Mouse (Mus musculus): ENCODE measurements around the gene Nkx2-3. TPM values are rescaled to one million over a fixed set of nuclear protein-coding genes. Genes with fewer than 3 reads are reported as not detected.

The Nkx2-3 gene
- polyA plus RNA-seq, 1 experiment = not detected

GRCm38 (mm10) chr19:43581185-43581584 is 30.9 kb upstream of the Nkx2-3 start:
- DNase-seq = no peak
- no peaks in the 10 kb centered on the region for H3K4me1 ChIP-seq (replicated peaks; ENCODE audit: control insufficient read depth, insufficient read depth, low read length)
- TF ChIP-seq CTCF (IDR thresholded peaks at IDR 0.05; ENCODE audit: borderline replicate concordance, control insufficient read depth, extremely low read depth, insufficient read depth, low read length, poor library complexity) (no peak), POLR2A (IDR thresholded peaks at IDR 0.05; ENCODE audit: control insufficient read depth, extremely low read depth, insufficient read depth, low read length, poor library complexity) (no peak)
- H3K27ac ChIP-seq (ENCODE audit: control insufficient read depth, insufficient read depth, low read length) = no peak overlapping the region
- 85% methylated on average over 2 of the region's 2 CpGs for WGBS
- H3K27me3 ChIP-seq (ENCODE audit: control insufficient read depth, insufficient read depth, low read length) = no peaks in the 10 kb centered on the region
- H3K4me3 ChIP-seq (ENCODE audit: control insufficient read depth, insufficient read depth, low read length) = no peak overlapping the region
- H3K36me3 ChIP-seq (ENCODE audit: control insufficient read depth, insufficient read depth, low read length) = no peaks in the 10 kb centered on the region

GRCm38 (mm10) chr19:43583192-43583591 is 28.9 kb upstream of the Nkx2-3 start:
- TF ChIP-seq CTCF (IDR thresholded peaks at IDR 0.05; ENCODE audit: borderline replicate concordance, control insufficient read depth, extremely low read depth, insufficient read depth, low read length, poor library complexity) = no peak
- no peak for TF ChIP-seq POLR2A (IDR thresholded peaks at IDR 0.05; ENCODE audit: control insufficient read depth, extremely low read depth, insufficient read depth, low read length, poor library complexity)
- Histone ChIP-seq H3K27ac (ENCODE audit: control insufficient read depth, insufficient read depth, low read length) (no peak overlapping the region), H3K4me3 (ENCODE audit: control insufficient read depth, insufficient read depth, low read length) (no peak overlapping the region), H3K4me1 (replicated peaks; ENCODE audit: control insufficient read depth, insufficient read depth, low read length) (no peaks in the 10 kb centered on the region), H3K36me3 (ENCODE audit: control insufficient read depth, insufficient read depth, low read length) (no peaks in the 10 kb centered on the region), H3K27me3 (ENCODE audit: control insufficient read depth, insufficient read depth, low read length) (no peaks in the 10 kb centered on the region)
- WGBS = 79% methylated on average over 4 of the region's 4 CpGs
- no peak for DNase-seq

GRCm38 (mm10) chr19:43583595-43583994 is 28.5 kb upstream of the Nkx2-3 start:
- no peak for DNase-seq
- H3K27me3 ChIP-seq (ENCODE audit: control insufficient read depth, insufficient read depth, low read length) = no peaks in the 10 kb centered on the region
- no peak overlapping the region for H3K4me3 ChIP-seq (ENCODE audit: control insufficient read depth, insufficient read depth, low read length)
- WGBS = 17% methylated on average over 17 of the region's 17 CpGs
- no peaks in the 10 kb centered on the region for H3K36me3 ChIP-seq (ENCODE audit: control insufficient read depth, insufficient read depth, low read length)
- TF ChIP-seq CTCF (IDR thresholded peaks at IDR 0.05; ENCODE audit: borderline replicate concordance, control insufficient read depth, extremely low read depth, insufficient read depth, low read length, poor library complexity) = no peak
- no peak for TF ChIP-seq POLR2A (IDR thresholded peaks at IDR 0.05; ENCODE audit: control insufficient read depth, extremely low read depth, insufficient read depth, low read length, poor library complexity)
- no peak overlapping the region for H3K27ac ChIP-seq (ENCODE audit: control insufficient read depth, insufficient read depth, low read length)
- no peaks in the 10 kb centered on the region for H3K4me1 ChIP-seq (replicated peaks; ENCODE audit: control insufficient read depth, insufficient read depth, low read length)

- H3K4me3 ChIP-seq (ENCODE audit: control insufficient read depth, insufficient read depth, low read length) = no peak overlapping the region
- no peaks in the 10 kb centered on the region for H3K36me3 ChIP-seq (ENCODE audit: control insufficient read depth, insufficient read depth, low read length)
- DNase-seq = no peak
- H3K4me1 ChIP-seq (replicated peaks; ENCODE audit: control insufficient read depth, insufficient read depth, low read length) = no peaks in the 10 kb centered on the region
- H3K27me3 ChIP-seq (ENCODE audit: control insufficient read depth, insufficient read depth, low read length) = no peaks in the 10 kb centered on the region
- TF ChIP-seq POLR2A (IDR thresholded peaks at IDR 0.05; ENCODE audit: control insufficient read depth, extremely low read depth, insufficient read depth, low read length, poor library complexity) (no peak), CTCF (IDR thresholded peaks at IDR 0.05; ENCODE audit: borderline replicate concordance, control insufficient read depth, extremely low read depth, insufficient read depth, low read length, poor library complexity) (no peak)
- WGBS = 21% methylated on average over 13 of the region's 13 CpGs
- no peak overlapping the region for H3K27ac ChIP-seq (ENCODE audit: control insufficient read depth, insufficient read depth, low read length)
Observed at GRCm38 (mm10) chr19:43584788-43585187, 27.3 kb upstream of the Nkx2-3 start.

- Histone ChIP-seq H3K27ac (ENCODE audit: control insufficient read depth, insufficient read depth, low read length) (no peak overlapping the region), H3K4me3 (ENCODE audit: control insufficient read depth, insufficient read depth, low read length) (no peak overlapping the region), H3K4me1 (replicated peaks; ENCODE audit: control insufficient read depth, insufficient read depth, low read length) (no peaks in the 10 kb centered on the region), H3K27me3 (ENCODE audit: control insufficient read depth, insufficient read depth, low read length) (no peaks in the 10 kb centered on the region), H3K36me3 (ENCODE audit: control insufficient read depth, insufficient read depth, low read length) (no peaks in the 10 kb centered on the region)
- DNase-seq = no peak
- WGBS = 41% methylated on average over 4 of the region's 4 CpGs
- TF ChIP-seq POLR2A (IDR thresholded peaks at IDR 0.05; ENCODE audit: control insufficient read depth, extremely low read depth, insufficient read depth, low read length, poor library complexity) (no peak), CTCF (IDR thresholded peaks at IDR 0.05; ENCODE audit: borderline replicate concordance, control insufficient read depth, extremely low read depth, insufficient read depth, low read length, poor library complexity) (no peak)
Observed at GRCm38 (mm10) chr19:43592026-43592425, 20.1 kb upstream of the Nkx2-3 start.

GRCm38 (mm10) chr19:43596981-43597380 is 15.1 kb upstream of the Nkx2-3 start:
- peaks cover 19% of the 10 kb centered on the region; the same call in 1 of the 2 replicates for H3K27me3 ChIP-seq (ENCODE audit: control insufficient read depth, insufficient read depth, low read length)
- no peak for TF ChIP-seq POLR2A (IDR thresholded peaks at IDR 0.05; ENCODE audit: control insufficient read depth, extremely low read depth, insufficient read depth, low read length, poor library complexity)
- TF ChIP-seq CTCF (IDR thresholded peaks at IDR 0.05; ENCODE audit: borderline replicate concordance, control insufficient read depth, extremely low read depth, insufficient read depth, low read length, poor library complexity) = no peak
- H3K27ac ChIP-seq (ENCODE audit: control insufficient read depth, insufficient read depth, low read length) = no peak overlapping the region
- no peaks in the 10 kb centered on the region for H3K36me3 ChIP-seq (ENCODE audit: control insufficient read depth, insufficient read depth, low read length)
- 92% methylated on average over 5 of the region's 5 CpGs for WGBS
- no peak for DNase-seq
- no peak overlapping the region for H3K4me3 ChIP-seq (ENCODE audit: control insufficient read depth, insufficient read depth, low read length)
- no peaks in the 10 kb centered on the region for H3K4me1 ChIP-seq (replicated peaks; ENCODE audit: control insufficient read depth, insufficient read depth, low read length)

All from thymus, adult 2 months (tissue).